Mouse (Mus musculus): ENCODE results near the gene Cth. TPM values are rescaled to one million over a fixed set of nuclear protein-coding genes. Genes with fewer than 3 reads are reported as not detected.
A peak's percentile ranks its signal among the peaks of the same experiment; 100 is the strongest.

Gene Cth
- total and polyA plus RNA-seq, 3 experiments = 0.93 to 4.8 (median 1.3) TPM

GRCm38 (mm10) chr3:157932074-157932473 lies 7.2 kb upstream of the Cth start:
- intact Hi-C loops (cut with DNase I) = no loop called here
- Histone ChIP-seq H3K4me1 (ENCODE audit: control insufficient read depth, insufficient read depth, low read length) (no peaks in the 10 kb centered on the region), H3K36me3 (ENCODE audit: control insufficient read depth, insufficient read depth, low read length) (no peaks in the 10 kb centered on the region), H3K27me3 (ENCODE audit: control insufficient read depth, insufficient read depth, low read length) (no peaks in the 10 kb centered on the region), H3K79me2 (replicated peaks; ENCODE audit: control insufficient read depth, insufficient read depth, low read length) (no peaks in the 10 kb centered on the region), H3K9ac (ENCODE audit: low read depth, low read length) (no peak overlapping the region), H3K27ac (no peak overlapping the region), H3K4me3 (no peak overlapping the region)
- WGBS = 40% methylated on average over 3 of the region's 3 CpGs
- DNase-seq = no peak
- TF ChIP-seq EP300 (IDR thresholded peaks at IDR 0.05; ENCODE audit: insufficient read depth, low read depth, low read length) (no peak), POLR2A (IDR thresholded peaks at IDR 0.05; ENCODE audit: insufficient read depth, low read depth, low read length) (no peak), CTCF (IDR thresholded peaks at IDR 0.05) (no peak)

- intact Hi-C loops (cut with DNase I) = no loop called here
Observed at GRCm38 (mm10) chr3:157931592-157931991, 6.7 kb upstream of the Cth start.

GRCm38 (mm10) chr3:157929417-157929816 lies 4.5 kb upstream of the Cth start:
- 91% methylated on average over 1 of the region's 1 CpGs for WGBS
- Histone ChIP-seq H3K27me3 (ENCODE audit: control insufficient read depth, insufficient read depth, low read length) (no peaks in the 10 kb centered on the region), H3K9ac (ENCODE audit: low read depth, low read length) (no peak overlapping the region), H3K4me3 (no peak overlapping the region), H3K27ac (no peak overlapping the region), H3K79me2 (replicated peaks; ENCODE audit: control insufficient read depth, insufficient read depth, low read length) (no peaks in the 10 kb centered on the region), H3K4me1 (ENCODE audit: control insufficient read depth, insufficient read depth, low read length) (no peaks in the 10 kb centered on the region), H3K36me3 (ENCODE audit: control insufficient read depth, insufficient read depth, low read length) (no peaks in the 10 kb centered on the region)
- DNase-seq = no peak
- intact Hi-C loops (cut with DNase I) = no loop called here
- TF ChIP-seq POLR2A (IDR thresholded peaks at IDR 0.05; ENCODE audit: insufficient read depth, low read depth, low read length) (no peak), CTCF (IDR thresholded peaks at IDR 0.05) (no peak)

More at GRCm38 (mm10) chr3:157931592-157931991, 6.7 kb upstream of the Cth start:
- TF ChIP-seq POLR2A (IDR thresholded peaks at IDR 0.05; ENCODE audit: insufficient read depth, low read depth, low read length) (no peak), CTCF (IDR thresholded peaks at IDR 0.05) (peak; percentile 37)
- no peaks in the 10 kb centered on the region for H3K36me3 ChIP-seq (ENCODE audit: control insufficient read depth, insufficient read depth, low read length)
- no peak for DNase-seq
- no peaks in the 10 kb centered on the region for H3K4me1 ChIP-seq (ENCODE audit: control insufficient read depth, insufficient read depth, low read length)
- no peak overlapping the region for H3K9ac ChIP-seq (ENCODE audit: low read depth, low read length)
- H3K27ac ChIP-seq = no peak overlapping the region
- H3K27me3 ChIP-seq (ENCODE audit: control insufficient read depth, insufficient read depth, low read length) = no peaks in the 10 kb centered on the region
- WGBS = 43% methylated on average over 3 of the region's 3 CpGs
- no peak overlapping the region for H3K4me3 ChIP-seq
- no peaks in the 10 kb centered on the region for H3K79me2 ChIP-seq (replicated peaks; ENCODE audit: control insufficient read depth, insufficient read depth, low read length)

- 67% methylated on average over 2 of the region's 2 CpGs for WGBS
- intact Hi-C loops (cut with DNase I) = no loop called here
- TF ChIP-seq CTCF (IDR thresholded peaks at IDR 0.05) (no peak), POLR2A (IDR thresholded peaks at IDR 0.05; ENCODE audit: insufficient read depth, low read depth, low read length) (no peak), EP300 (IDR thresholded peaks at IDR 0.05; ENCODE audit: insufficient read depth, low read depth, low read length) (no peak)
Observed at GRCm38 (mm10) chr3:157928731-157929130, 3.9 kb upstream of the Cth start.

GRCm38 (mm10) chr3:157926761-157927160 lies 1.9 kb upstream of the Cth start:
- no peak overlapping the region for H3K9ac ChIP-seq (ENCODE audit: low read depth, low read length)
- H3K27ac ChIP-seq = no peak overlapping the region
- TF ChIP-seq EP300 (IDR thresholded peaks at IDR 0.05; ENCODE audit: insufficient read depth, low read depth, low read length) (no peak), POLR2A (IDR thresholded peaks at IDR 0.05; ENCODE audit: insufficient read depth, low read depth, low read length) (no peak), CTCF (IDR thresholded peaks at IDR 0.05) (no peak)
- 48% methylated on average over 2 of the region's 2 CpGs for WGBS
- no peak overlapping the region for H3K4me3 ChIP-seq
- no peaks in the 10 kb centered on the region for H3K4me1 ChIP-seq (ENCODE audit: control insufficient read depth, insufficient read depth, low read length)
- no peak for DNase-seq
- intact Hi-C loops (cut with DNase I) = no loop called here
- H3K79me2 ChIP-seq (replicated peaks; ENCODE audit: control insufficient read depth, insufficient read depth, low read length) = no peaks in the 10 kb centered on the region
- no peaks in the 10 kb centered on the region for H3K36me3 ChIP-seq (ENCODE audit: control insufficient read depth, insufficient read depth, low read length)
- no peaks in the 10 kb centered on the region for H3K27me3 ChIP-seq (ENCODE audit: control insufficient read depth, insufficient read depth, low read length)

More at GRCm38 (mm10) chr3:157928731-157929130, 3.9 kb upstream of the Cth start:
- H3K9ac ChIP-seq (ENCODE audit: low read depth, low read length) = no peak overlapping the region
- no peaks in the 10 kb centered on the region for H3K79me2 ChIP-seq (replicated peaks; ENCODE audit: control insufficient read depth, insufficient read depth, low read length)
- no peak overlapping the region for H3K4me3 ChIP-seq
- no peak overlapping the region for H3K27ac ChIP-seq
- H3K4me1 ChIP-seq (ENCODE audit: control insufficient read depth, insufficient read depth, low read length) = no peaks in the 10 kb centered on the region
- no peak for DNase-seq
- no peaks in the 10 kb centered on the region for H3K27me3 ChIP-seq (ENCODE audit: control insufficient read depth, insufficient read depth, low read length)
- no peaks in the 10 kb centered on the region for H3K36me3 ChIP-seq (ENCODE audit: control insufficient read depth, insufficient read depth, low read length)

- Histone ChIP-seq H3K27ac (no peak overlapping the region), H3K9ac (ENCODE audit: low read depth, low read length) (no peak overlapping the region), H3K27me3 (ENCODE audit: control insufficient read depth, insufficient read depth, low read length) (no peaks in the 10 kb centered on the region), H3K4me1 (ENCODE audit: control insufficient read depth, insufficient read depth, low read length) (no peaks in the 10 kb centered on the region), H3K36me3 (ENCODE audit: control insufficient read depth, insufficient read depth, low read length) (no peaks in the 10 kb centered on the region), H3K79me2 (replicated peaks; ENCODE audit: control insufficient read depth, insufficient read depth, low read length) (no peaks in the 10 kb centered on the region), H3K4me3 (no peak overlapping the region)
- intact Hi-C loops (cut with DNase I) = no loop called here
- no peak for TF ChIP-seq EP300 (IDR thresholded peaks at IDR 0.05; ENCODE audit: insufficient read depth, low read depth, low read length)
- TF ChIP-seq CTCF (IDR thresholded peaks at IDR 0.05) = no peak
- no peak for TF ChIP-seq POLR2A (IDR thresholded peaks at IDR 0.05; ENCODE audit: insufficient read depth, low read depth, low read length)
- 84% methylated on average over 14 of the region's 14 CpGs for WGBS
- no peak for DNase-seq
Observed at GRCm38 (mm10) chr3:157925706-157926510, 1.0 kb upstream of the Cth start.

Measured in heart, adult 2 months (tissue).